Mouse (Mus musculus): ENCODE measurements around the gene Sympk. TPM values are rescaled to one million over a fixed set of nuclear protein-coding genes. Genes with fewer than 3 reads are reported as not detected.
A peak's percentile ranks its signal among the peaks of the same experiment; 100 is the strongest.

Sympk gene
- polyA plus RNA-seq, 1 experiment from 2014 or later: 23.8 TPM

- H3K9me3 ChIP-seq (ENCODE audit: control insufficient read depth, low read length): no peaks in the 10 kb centered on the region
- DNase-seq (ENCODE audit: low spot score): no peak
- H3K27me3 ChIP-seq (replicated peaks; ENCODE audit: control insufficient read depth, insufficient read depth, low read length): peaks cover 38% of the 10 kb centered on the region
- H3K4me3 ChIP-seq (ENCODE audit: low read depth, low read length): peak overlapping the region; percentile 90
- H3K4me1 ChIP-seq (ENCODE audit: control insufficient read depth, insufficient read depth, low read length): peaks cover 11% of the 10 kb centered on the region; the same call in 1 of the 2 replicates
- H3K27ac ChIP-seq (replicated peaks; ENCODE audit: low read depth, low read length): no peak overlapping the region
- peaks cover 11% of the 10 kb centered on the region for H3K36me3 ChIP-seq (ENCODE audit: control insufficient read depth, insufficient read depth, low read length)
- peak overlapping the region; percentile 75 for H3K4me2 ChIP-seq (ENCODE audit: low read depth, low read length)
- 4% methylated on average over 19 of the region's 36 CpGs for WGBS
- H3K9ac ChIP-seq (ENCODE audit: low read depth, low read length): peak overlapping the region; percentile 95
- ATAC-seq (ENCODE audit: low read depth): peak; percentile 22
These were observed 541 bp downstream of the Sympk start for GRCm38 (mm10) chr7:19024581-19025255.

- H3K4me3 ChIP-seq (ENCODE audit: low read depth, low read length): no peak overlapping the region
- DNase-seq (ENCODE audit: low spot score) (no peak), ATAC-seq (ENCODE audit: low read depth) (no peak)
- peaks cover 8% of the 10 kb centered on the region for H3K27me3 ChIP-seq (replicated peaks; ENCODE audit: control insufficient read depth, insufficient read depth, low read length)
- H3K27ac ChIP-seq (replicated peaks; ENCODE audit: low read depth, low read length): no peak overlapping the region
- no peaks in the 10 kb centered on the region for H3K9me3 ChIP-seq (ENCODE audit: control insufficient read depth, low read length)
- no peak overlapping the region for H3K4me2 ChIP-seq (ENCODE audit: low read depth, low read length)
- H3K9ac ChIP-seq (ENCODE audit: low read depth, low read length): no peak overlapping the region
- H3K4me1 ChIP-seq (ENCODE audit: control insufficient read depth, insufficient read depth, low read length): peaks cover 11% of the 10 kb centered on the region; the same call in 1 of the 2 replicates
- H3K36me3 ChIP-seq (ENCODE audit: control insufficient read depth, insufficient read depth, low read length): peaks cover 43% of the 10 kb centered on the region
These were observed 3.9 kb downstream of the Sympk start for GRCm38 (mm10) chr7:19028067-19028466.

GRCm38 (mm10) chr7:19029084-19029653 lies 5.0 kb downstream of the Sympk start:
- no peak overlapping the region for H3K9ac ChIP-seq (ENCODE audit: low read depth, low read length)
- WGBS: 76% methylated on average over 5 of the region's 6 CpGs
- H3K4me3 ChIP-seq (ENCODE audit: low read depth, low read length): no peak overlapping the region
- no peaks in the 10 kb centered on the region for H3K27me3 ChIP-seq (replicated peaks; ENCODE audit: control insufficient read depth, insufficient read depth, low read length)
- H3K27ac ChIP-seq (replicated peaks; ENCODE audit: low read depth, low read length): no peak overlapping the region
- no peak overlapping the region for H3K4me2 ChIP-seq (ENCODE audit: low read depth, low read length)
- H3K36me3 ChIP-seq (ENCODE audit: control insufficient read depth, insufficient read depth, low read length): peaks cover 52% of the 10 kb centered on the region
- no peaks in the 10 kb centered on the region for H3K9me3 ChIP-seq (ENCODE audit: control insufficient read depth, low read length)
- ATAC-seq (ENCODE audit: low read depth) (peak; percentile 47), DNase-seq (ENCODE audit: low spot score) (peak; percentile 41)
- peaks cover 11% of the 10 kb centered on the region; the same call in 1 of the 2 replicates for H3K4me1 ChIP-seq (ENCODE audit: control insufficient read depth, insufficient read depth, low read length)

- Histone ChIP-seq H3K9ac (ENCODE audit: low read depth, low read length) (no peak overlapping the region), H3K9me3 (ENCODE audit: control insufficient read depth, low read length) (no peaks in the 10 kb centered on the region), H3K36me3 (ENCODE audit: control insufficient read depth, insufficient read depth, low read length) (peaks cover 77% of the 10 kb centered on the region), H3K4me2 (ENCODE audit: low read depth, low read length) (no peak overlapping the region), H3K4me1 (ENCODE audit: control insufficient read depth, insufficient read depth, low read length) (no peaks in the 10 kb centered on the region), H3K27me3 (replicated peaks; ENCODE audit: control insufficient read depth, insufficient read depth, low read length) (no peaks in the 10 kb centered on the region), H3K4me3 (ENCODE audit: low read depth, low read length) (no peak overlapping the region), H3K27ac (replicated peaks; ENCODE audit: low read depth, low read length) (no peak overlapping the region)
- 63% methylated on average over 4 of the region's 4 CpGs for WGBS
- ATAC-seq (ENCODE audit: low read depth) (no peak), DNase-seq (ENCODE audit: low spot score) (no peak)
These were observed 7.5 kb downstream of the Sympk start for GRCm38 (mm10) chr7:19031641-19032040.

- 100% methylated on average over 6 of the region's 6 CpGs for WGBS
- Histone ChIP-seq H3K9ac (ENCODE audit: low read depth, low read length) (no peak overlapping the region), H3K4me1 (ENCODE audit: control insufficient read depth, insufficient read depth, low read length) (no peaks in the 10 kb centered on the region), H3K36me3 (ENCODE audit: control insufficient read depth, insufficient read depth, low read length) (peaks cover 99% of the 10 kb centered on the region), H3K9me3 (ENCODE audit: control insufficient read depth, low read length) (no peaks in the 10 kb centered on the region), H3K4me2 (ENCODE audit: low read depth, low read length) (no peak overlapping the region), H3K27ac (replicated peaks; ENCODE audit: low read depth, low read length) (no peak overlapping the region), H3K4me3 (ENCODE audit: low read depth, low read length) (no peak overlapping the region), H3K27me3 (replicated peaks; ENCODE audit: control insufficient read depth, insufficient read depth, low read length) (no peaks in the 10 kb centered on the region)
- no peak for DNase-seq (ENCODE audit: low spot score)
- ATAC-seq (ENCODE audit: low read depth): no peak
These were observed 20.4 kb downstream of the Sympk start for GRCm38 (mm10) chr7:19044616-19045015.

GRCm38 (mm10) chr7:19046286-19047069 lies 22.3 kb downstream of the Sympk start:
- Histone ChIP-seq H3K9ac (ENCODE audit: low read depth, low read length) (no peak overlapping the region), H3K4me2 (ENCODE audit: low read depth, low read length) (no peak overlapping the region), H3K27ac (replicated peaks; ENCODE audit: low read depth, low read length) (no peak overlapping the region), H3K9me3 (ENCODE audit: control insufficient read depth, low read length) (no peaks in the 10 kb centered on the region), H3K27me3 (replicated peaks; ENCODE audit: control insufficient read depth, insufficient read depth, low read length) (no peaks in the 10 kb centered on the region), H3K4me1 (ENCODE audit: control insufficient read depth, insufficient read depth, low read length) (no peaks in the 10 kb centered on the region), H3K36me3 (ENCODE audit: control insufficient read depth, insufficient read depth, low read length) (peaks cover 99% of the 10 kb centered on the region), H3K4me3 (ENCODE audit: low read depth, low read length) (no peak overlapping the region)
- 91% methylated on average over 10 of the region's 11 CpGs for WGBS
- DNase-seq (ENCODE audit: low spot score) (no peak), ATAC-seq (ENCODE audit: low read depth) (no peak)

- Histone ChIP-seq H3K4me1 (ENCODE audit: control insufficient read depth, insufficient read depth, low read length) (no peaks in the 10 kb centered on the region), H3K4me2 (ENCODE audit: low read depth, low read length) (no peak overlapping the region), H3K36me3 (ENCODE audit: control insufficient read depth, insufficient read depth, low read length) (peaks cover 98% of the 10 kb centered on the region), H3K27ac (replicated peaks; ENCODE audit: low read depth, low read length) (no peak overlapping the region), H3K4me3 (ENCODE audit: low read depth, low read length) (no peak overlapping the region), H3K27me3 (replicated peaks; ENCODE audit: control insufficient read depth, insufficient read depth, low read length) (no peaks in the 10 kb centered on the region), H3K9ac (ENCODE audit: low read depth, low read length) (no peak overlapping the region), H3K9me3 (ENCODE audit: control insufficient read depth, low read length) (no peaks in the 10 kb centered on the region)
- ATAC-seq (ENCODE audit: low read depth) (no peak), DNase-seq (ENCODE audit: low spot score) (no peak)
- WGBS: 81% methylated on average over 14 of the region's 14 CpGs
These were observed 23.9 kb downstream of the Sympk start for GRCm38 (mm10) chr7:19048006-19048527.

GRCm38 (mm10) chr7:19049252-19049651 lies 25.1 kb downstream of the Sympk start:
- Histone ChIP-seq H3K4me2 (ENCODE audit: low read depth, low read length) (no peak overlapping the region), H3K27me3 (replicated peaks; ENCODE audit: control insufficient read depth, insufficient read depth, low read length) (no peaks in the 10 kb centered on the region), H3K4me1 (ENCODE audit: control insufficient read depth, insufficient read depth, low read length) (no peaks in the 10 kb centered on the region), H3K9me3 (ENCODE audit: control insufficient read depth, low read length) (no peaks in the 10 kb centered on the region), H3K9ac (ENCODE audit: low read depth, low read length) (no peak overlapping the region), H3K36me3 (ENCODE audit: control insufficient read depth, insufficient read depth, low read length) (peaks cover 94% of the 10 kb centered on the region), H3K4me3 (ENCODE audit: low read depth, low read length) (no peak overlapping the region), H3K27ac (replicated peaks; ENCODE audit: low read depth, low read length) (no peak overlapping the region)
- DNase-seq (ENCODE audit: low spot score) (no peak), ATAC-seq (ENCODE audit: low read depth) (no peak)
- 90% methylated on average over 4 of the region's 5 CpGs for WGBS

Data from embryonic facial prominence, embryonic 14.5 days (tissue).